In genomic region chr8:84025863-84026262, GRCm38 (mm10) we compare ENCODE assay signal across 8 mouse cellular contexts. TPM values are rescaled to one million over a fixed set of nuclear protein-coding genes. Genes with fewer than 3 reads are reported as not detected.
A peak's percentile ranks its signal among the peaks of the same experiment; 100 is the strongest.
DNase-seq lines count a peak whose midpoint lies in the region; ATAC-seq and TF ChIP-seq lines count a peak whose summit lies in the region.

No protein-coding gene starts in this region.

- ATAC-seq in kidney, embryonic 15.5 days (replicated peaks; ENCODE audit: low FRiP score), result peak; percentile 50
- peak; percentile 90 for ATAC-seq in forebrain, embryonic 13.5 days
- ATAC-seq in intestine, postnatal 0 days, result no peak
- ATAC-seq in midbrain, embryonic 13.5 days, result peak; percentile 81

- TF ChIP-seq CTCF in intestine, postnatal 0 days (IDR thresholded peaks at IDR 0.05; ENCODE audit: low read depth), result no peak

- no peaks in the 10 kb centered on the region for H3K9me3 ChIP-seq in kidney, embryonic 15.5 days (replicated peaks)
- no peaks in the 10 kb centered on the region for H3K9me3 ChIP-seq in forebrain, embryonic 13.5 days (replicated peaks)
- no peaks in the 10 kb centered on the region for H3K9me3 ChIP-seq in intestine, postnatal 0 days (ENCODE audit: control insufficient read depth)
- no peaks in the 10 kb centered on the region for H3K9me3 ChIP-seq in midbrain, embryonic 13.5 days

- peaks cover 56% of the 10 kb centered on the region for H3K4me1 ChIP-seq in kidney, embryonic 15.5 days
- H3K4me1 ChIP-seq in forebrain, embryonic 13.5 days, result peaks cover 10% of the 10 kb centered on the region; the same call in 1 of the 2 replicates
- H3K4me1 ChIP-seq in intestine, postnatal 0 days (replicated peaks; ENCODE audit: control insufficient read depth, insufficient read depth, low read length), result peaks cover 15% of the 10 kb centered on the region; the same call in 1 of the 2 replicates
- H3K4me1 ChIP-seq in midbrain, embryonic 13.5 days (replicated peaks), result peaks cover 18% of the 10 kb centered on the region

- peaks cover 18% of the 10 kb centered on the region for H3K36me3 ChIP-seq in kidney, embryonic 15.5 days
- H3K36me3 ChIP-seq in forebrain, embryonic 13.5 days (ENCODE audit: poor library complexity, severe bottlenecking), result no peaks in the 10 kb centered on the region
- no peaks in the 10 kb centered on the region for H3K36me3 ChIP-seq in intestine, postnatal 0 days (ENCODE audit: control insufficient read depth, insufficient read depth)
- no peaks in the 10 kb centered on the region for H3K36me3 ChIP-seq in midbrain, embryonic 13.5 days

- 1% methylated on average over 41 of the region's 41 CpGs for WGBS in kidney, embryonic 15.5 days
- under 1% methylated on average over 39 of the region's 41 CpGs for whole genome bisulfite sequencing in forebrain, embryonic 13.5 days
- 5% methylated on average over 41 of the region's 41 CpGs for WGBS in intestine, postnatal 0 days
- WGBS in midbrain, embryonic 13.5 days, result under 1% methylated on average over 41 of the region's 41 CpGs

- H3K4me2 ChIP-seq in kidney, embryonic 15.5 days, result peak overlapping the region; percentile 90
- H3K4me2 ChIP-seq in forebrain, embryonic 13.5 days, result peak overlapping the region; percentile 81
- H3K4me2 ChIP-seq in intestine, postnatal 0 days (replicated peaks; ENCODE audit: low read depth), result peak overlapping the region; percentile 68
- peak overlapping the region; percentile 89 for H3K4me2 ChIP-seq in midbrain, embryonic 13.5 days (replicated peaks)

- H3K27me3 ChIP-seq in kidney, embryonic 15.5 days, result peaks cover 17% of the 10 kb centered on the region
- peaks cover 72% of the 10 kb centered on the region for H3K27me3 ChIP-seq in forebrain, embryonic 13.5 days
- H3K27me3 ChIP-seq in intestine, postnatal 0 days (replicated peaks; ENCODE audit: control insufficient read depth, insufficient read depth, low read length), result peaks cover 7% of the 10 kb centered on the region; the same call in 1 of the 2 replicates
- H3K27me3 ChIP-seq in midbrain, embryonic 13.5 days, result peaks cover 57% of the 10 kb centered on the region

- no peak for DNase-seq in kidney, adult 8-10 months
- peak; percentile 41 for DNase-seq in T-cell, adult 2 months (ENCODE audit: low spot score)
- peak; percentile 65 for DNase-seq in testis, postnatal 14 days (ENCODE audit: low spot score)
- no peak for DNase-seq in frontal cortex, postnatal 14 days (ENCODE audit: low spot score in 2 of 2)

- H3K4me3 ChIP-seq in kidney, embryonic 15.5 days (replicated peaks), result peak overlapping the region; percentile 54
- peak overlapping the region; percentile 47 for H3K4me3 ChIP-seq in forebrain, embryonic 13.5 days
- H3K4me3 ChIP-seq in intestine, postnatal 0 days (ENCODE audit: low read depth, low read length), result peak overlapping the region; percentile 29
- peak overlapping the region; percentile 50 for H3K4me3 ChIP-seq in midbrain, embryonic 13.5 days (replicated peaks)

- H3K27ac ChIP-seq in kidney, embryonic 15.5 days, result no peak overlapping the region
- no peak overlapping the region for H3K27ac ChIP-seq in forebrain, embryonic 13.5 days
- no peak overlapping the region for H3K27ac ChIP-seq in intestine, postnatal 0 days (ENCODE audit: low read depth, low read length)
- no peak overlapping the region for H3K27ac ChIP-seq in midbrain, embryonic 13.5 days

- peak overlapping the region; percentile 49 for H3K9ac ChIP-seq in kidney, embryonic 15.5 days
- H3K9ac ChIP-seq in forebrain, embryonic 13.5 days, result peak overlapping the region; percentile 69
- H3K9ac ChIP-seq in intestine, postnatal 0 days (ENCODE audit: low read depth, low read length), result no peak overlapping the region
- peak overlapping the region; percentile 65 for H3K9ac ChIP-seq in midbrain, embryonic 13.5 days (replicated peaks)

RNA-seq across cellular contexts. Expression of gene Palm3, which starts 4.6 kb away (rescaled TPM):
- 14.8 and 15.1 TPM in 2 replicates for polyA plus RNA-seq in kidney, embryonic 15.5 days (2015; fragmentation: Nextera tagmentation; extraction: Ambion mirVana)
- polyA plus RNA-seq in forebrain, embryonic 13.5 days (2015; fragmentation: Nextera tagmentation; extraction: Ambion mirVana), result 1.9 and 2.1 TPM in 2 replicates
- 0.30 and 0.39 TPM in 2 replicates for polyA plus RNA-seq in intestine, postnatal 0 days (2015; fragmentation: Nextera tagmentation; extraction: Ambion mirVana)
- polyA plus RNA-seq in midbrain, embryonic 13.5 days (2015; fragmentation: Nextera tagmentation; extraction: Ambion mirVana), result 2.0 and 3.4 TPM in 2 replicates

RNA-seq across cellular contexts. Expression of gene 2210011C24Rik, which starts 13.9 kb away (rescaled TPM):
- 7.4 and 9.1 TPM in 2 replicates for polyA plus RNA-seq in kidney, embryonic 15.5 days (2015; fragmentation: Nextera tagmentation; extraction: Ambion mirVana)
- 0.37 TPM in 1 of 2 replicates, not detected in the other for polyA plus RNA-seq in forebrain, embryonic 13.5 days (2015; fragmentation: Nextera tagmentation; extraction: Ambion mirVana)
- 4.5 and 4.7 TPM in 2 replicates for polyA plus RNA-seq in intestine, postnatal 0 days (2015; fragmentation: Nextera tagmentation; extraction: Ambion mirVana)
- polyA plus RNA-seq in midbrain, embryonic 13.5 days (2015; fragmentation: Nextera tagmentation; extraction: Ambion mirVana), result 0.19 TPM in 1 of 2 replicates, not detected in the other

RNA-seq across cellular contexts. Expression of gene Il27ra, which starts 16.5 kb away (rescaled TPM):
- polyA plus RNA-seq in kidney, embryonic 15.5 days (2015; fragmentation: Nextera tagmentation; extraction: Ambion mirVana), result 2.3 and 3.2 TPM in 2 replicates
- polyA plus RNA-seq in forebrain, embryonic 13.5 days (2015; fragmentation: Nextera tagmentation; extraction: Ambion mirVana), result 0.23 and 0.29 TPM in 2 replicates
- polyA plus RNA-seq in intestine, postnatal 0 days (2015; fragmentation: Nextera tagmentation; extraction: Ambion mirVana), result 0.29 and 0.31 TPM in 2 replicates
- 0.23 and 0.26 TPM in 2 replicates for polyA plus RNA-seq in midbrain, embryonic 13.5 days (2015; fragmentation: Nextera tagmentation; extraction: Ambion mirVana)

RNA-seq across cellular contexts. Expression of gene Rln3, which starts 18.9 kb away (rescaled TPM):
- not detected in 2 replicates for polyA plus RNA-seq in kidney, embryonic 15.5 days (2015; fragmentation: Nextera tagmentation; extraction: Ambion mirVana)
- polyA plus RNA-seq in forebrain, embryonic 13.5 days (2015; fragmentation: Nextera tagmentation; extraction: Ambion mirVana), result not detected in 2 replicates
- polyA plus RNA-seq in intestine, postnatal 0 days (2015; fragmentation: Nextera tagmentation; extraction: Ambion mirVana), result 0.42 TPM in 1 of 2 replicates, not detected in the other
- not detected in 2 replicates for polyA plus RNA-seq in midbrain, embryonic 13.5 days (2015; fragmentation: Nextera tagmentation; extraction: Ambion mirVana)

RNA-seq across cellular contexts. Expression of gene 1700067K01Rik, which starts 24.6 kb away (rescaled TPM):
- 1.2 and 1.3 TPM in 2 replicates for polyA plus RNA-seq in kidney, embryonic 15.5 days (2015; fragmentation: Nextera tagmentation; extraction: Ambion mirVana)
- 1.00 and 1.2 TPM in 2 replicates for polyA plus RNA-seq in forebrain, embryonic 13.5 days (2015; fragmentation: Nextera tagmentation; extraction: Ambion mirVana)
- 0.68 and 0.86 TPM in 2 replicates for polyA plus RNA-seq in intestine, postnatal 0 days (2015; fragmentation: Nextera tagmentation; extraction: Ambion mirVana)
- 0.26 and 0.89 TPM in 2 replicates for polyA plus RNA-seq in midbrain, embryonic 13.5 days (2015; fragmentation: Nextera tagmentation; extraction: Ambion mirVana)

Comparison
In these comparisons a context has a peak if more than half of its experiments do, and no peak if none do; other contexts are left out.
1. DNase-seq: peak in T-cell, adult 2 months (single experiment) and testis, postnatal 14 days (single experiment); none in kidney, adult 8-10 months (0 of 2) and frontal cortex, postnatal 14 days (0 of 2).
2. Peak in every context shown above with its lines, with median percentiles within 50 percentile points of each other: H3K4me2 ChIP-seq and H3K4me3 ChIP-seq.